Mouse (Mus musculus) macrophage (primary cell): ENCODE results near the gene Cnn1. TPM values are rescaled to one million over a fixed set of nuclear protein-coding genes. Genes with fewer than 3 reads are reported as not detected.
"Not testable (repeated sequence)": the region's sequence is repeated elsewhere in the genome, so short reads cannot be mapped to it uniquely, and the experiment has no call there.

Experiments
- H3K27ac ChIP-seq: fragments of 350-480 bp; formaldehyde crosslinking; 2 replicates; pipeline ENCODE4 v1.9.0; 2021
- H3K36me3 ChIP-seq: fragments of 350-480 bp; formaldehyde crosslinking; 2 replicates; pipeline ENCODE4 v1.9.0; 2021; ENCODE audit errors: inconsistent target
- H3K4me3 ChIP-seq: fragments of 350-480 bp; formaldehyde crosslinking; 2 replicates; pipeline ENCODE4 v1.9.0; 2021; ENCODE audit errors: inconsistent target
- H3K79me2 ChIP-seq: fragments of 350-480 bp; formaldehyde crosslinking; 2 replicates; pipeline ENCODE4 v1.9.0; 2021; ENCODE audit errors: inconsistent target
- WGBS: methylation state at CpG from one replicate; pipeline ENCODE4 v1.1.7; 2026; ENCODE audit warnings: inconsistent platforms; ENCODE audit not compliant: missing documents; 5-methylcytosine and 5-hydroxymethylcytosine counted together
- polyA plus RNA-seq: library from polyadenylated mRNA; stranded (reverse); fragments of 250-400 nt; gene quantifications from 3 replicates; pipeline ENCODE4 v1.2.4, GENCODE M21; 2018; ENCODE audit warnings: inconsistent platforms

The Cnn1 gene
- polyA plus RNA-seq, 1 experiment from 2014 or later: not detected

- WGBS: 12% methylated on average over 34 of the region's 35 CpGs
- no peak overlapping the region; the same call in 1 of the 2 replicates for H3K4me3 ChIP-seq
- no peak overlapping the region for H3K27ac ChIP-seq
- no peaks in the 10 kb centered on the region for H3K79me2 ChIP-seq
- no peaks in the 10 kb centered on the region for H3K36me3 ChIP-seq
These were observed 32.4 kb downstream of the Cnn1 start for GRCm38 (mm10) chr9:22131226-22131981.

- Histone ChIP-seq H3K27ac (no peak overlapping the region), H3K4me3 (no peak overlapping the region)
- whole genome bisulfite sequencing: 90% methylated on average over 11 of the region's 11 CpGs
These were observed 33.2 kb downstream of the Cnn1 start for GRCm38 (mm10) chr9:22132220-22132619.

GRCm38 (mm10) chr9:22134246-22134890 lies 35.4 kb downstream of the Cnn1 start:
- H3K27ac ChIP-seq: no peak overlapping the region
- 83% methylated on average over 7 of the region's 7 CpGs for WGBS
- no peaks in the 10 kb centered on the region for H3K36me3 ChIP-seq
- no peak overlapping the region for H3K4me3 ChIP-seq
- no peaks in the 10 kb centered on the region for H3K79me2 ChIP-seq

More at GRCm38 (mm10) chr9:22132220-22132619, 33.2 kb downstream of the Cnn1 start:
- Histone ChIP-seq H3K79me2 (no peaks in the 10 kb centered on the region), H3K36me3 (no peaks in the 10 kb centered on the region)

GRCm38 (mm10) chr9:22134988-22135643 lies 36.1 kb downstream of the Cnn1 start:
- H3K27ac ChIP-seq: no peak overlapping the region
- H3K4me3 ChIP-seq: no peak overlapping the region
- 92% methylated on average over 9 of the region's 9 CpGs for WGBS
- no peaks in the 10 kb centered on the region for H3K36me3 ChIP-seq
- no peaks in the 10 kb centered on the region for H3K79me2 ChIP-seq

- Histone ChIP-seq H3K36me3 (no peaks in the 10 kb centered on the region), H3K4me3 (no peak within 1 kb of the TSS), H3K79me2 (no peaks in the 10 kb centered on the region), H3K27ac (no peak within 1 kb of the TSS)
- 98% methylated on average over 5 of the region's 7 CpGs for WGBS
These were observed 36.8 kb downstream of the Cnn1 start, which contains the start of gene Acp5 for GRCm38 (mm10) chr9:22135644-22136390. TSS of gene Acp5 (minus strand) at chr9:22135711.

- Histone ChIP-seq H3K4me3 (no peak overlapping the region), H3K27ac (no peak overlapping the region)
- WGBS: 80% methylated on average over 21 of the region's 23 CpGs
These were observed 37.9 kb downstream of the Cnn1 start for GRCm38 (mm10) chr9:22136765-22137547.

GRCm38 (mm10) chr9:22138480-22138879 lies 39.5 kb downstream of the Cnn1 start:
- Histone ChIP-seq H3K27ac (no peak overlapping the region), H3K4me3 (no peak overlapping the region), H3K36me3 (no peaks in the 10 kb centered on the region), H3K79me2 (no peaks in the 10 kb centered on the region)
- WGBS: 35% methylated on average over 2 of the region's 2 CpGs

More at GRCm38 (mm10) chr9:22136765-22137547, 37.9 kb downstream of the Cnn1 start:
- Histone ChIP-seq H3K79me2 (no peaks in the 10 kb centered on the region), H3K36me3 (no peaks in the 10 kb centered on the region)

GRCm38 (mm10) chr9:22139746-22140145 lies 40.7 kb downstream of the Cnn1 start:
- no peaks in the 10 kb centered on the region for H3K36me3 ChIP-seq

GRCm38 (mm10) chr9:22143108-22144037 lies 44.4 kb downstream of the Cnn1 start:
- Histone ChIP-seq H3K79me2 (no peaks in the 10 kb centered on the region), H3K27ac (no peak overlapping the region)
- WGBS: 16% methylated on average over 16 of the region's 17 CpGs

More at GRCm38 (mm10) chr9:22139746-22140145, 40.7 kb downstream of the Cnn1 start:
- WGBS: 96% methylated on average over 4 of the region's 5 CpGs
- H3K79me2 ChIP-seq: no peaks in the 10 kb centered on the region
- H3K4me3 ChIP-seq: no peak overlapping the region
- H3K27ac ChIP-seq: no peak overlapping the region

GRCm38 (mm10) chr9:22144304-22144965 lies 45.4 kb downstream of the Cnn1 start:
- H3K27ac ChIP-seq: no peak overlapping the region
- H3K79me2 ChIP-seq: no peaks in the 10 kb centered on the region
- H3K36me3 ChIP-seq: no peaks in the 10 kb centered on the region
- WGBS: 74% methylated on average over 5 of the region's 8 CpGs
- no peak overlapping the region for H3K4me3 ChIP-seq

More at GRCm38 (mm10) chr9:22143108-22144037, 44.4 kb downstream of the Cnn1 start:
- Histone ChIP-seq H3K4me3 (no peak overlapping the region), H3K36me3 (no peaks in the 10 kb centered on the region)

GRCm38 (mm10) chr9:22149426-22150248 lies 50.6 kb downstream of the Cnn1 start:
- 90% methylated on average over 20 of the region's 20 CpGs for WGBS
- Histone ChIP-seq H3K27ac (no peak overlapping the region), H3K36me3 (no peaks in the 10 kb centered on the region), H3K79me2 (no peaks in the 10 kb centered on the region), H3K4me3 (no peak overlapping the region)

GRCm38 (mm10) chr9:22150249-22150693 lies 51.3 kb downstream of the Cnn1 start:
- not testable (repeated sequence) for H3K36me3 ChIP-seq, H3K27ac ChIP-seq, H3K79me2 ChIP-seq, H3K4me3 ChIP-seq
- 78% methylated on average over 7 of the region's 7 CpGs for WGBS
